Mouse (Mus musculus): ENCODE results near the gene R3hdm4. TPM values are rescaled to one million over a fixed set of nuclear protein-coding genes. Genes with fewer than 3 reads are reported as not detected.

R3hdm4 gene
- polyA plus RNA-seq, 1 experiment from 2014 or later: 293 TPM

GRCm38 (mm10) chr10:79914131-79914947 lies 6.7 kb downstream of the R3hdm4 start:
- WGBS: 65% methylated on average over 9 of the region's 11 CpGs
- H3K9me3 ChIP-seq (replicated peaks; ENCODE audit: control insufficient read depth, low read length, poor library complexity, severe bottlenecking): no peaks in the 10 kb centered on the region
- H3K9ac ChIP-seq (ENCODE audit: low read depth, low read length): peak overlapping the region; percentile 16; the same call in 1 of the 2 replicates
- H3K4me2 ChIP-seq (ENCODE audit: low read length): 0 out of 2 replicates have a peak overlapping the region, but pooled peaks have one; percentile 4
- H3K36me3 ChIP-seq (ENCODE audit: control insufficient read depth, insufficient read depth, low read length): peaks cover 10% of the 10 kb centered on the region; the same call in 1 of the 2 replicates
- H3K27me3 ChIP-seq (ENCODE audit: control insufficient read depth, insufficient read depth, low read depth, low read length): peaks cover 19% of the 10 kb centered on the region
- no peak overlapping the region for H3K4me3 ChIP-seq (ENCODE audit: low read depth, low read length)
- no peak for ATAC-seq
- peaks cover 30% of the 10 kb centered on the region for H3K4me1 ChIP-seq (ENCODE audit: control insufficient read depth, insufficient read depth, low read length)
- H3K27ac ChIP-seq (ENCODE audit: low read length): no peak overlapping the region

- Histone ChIP-seq H3K27me3 (ENCODE audit: control insufficient read depth, insufficient read depth, low read depth, low read length) (no peaks in the 10 kb centered on the region), H3K4me3 (ENCODE audit: low read depth, low read length) (no peak overlapping the region), H3K4me1 (ENCODE audit: control insufficient read depth, insufficient read depth, low read length) (peaks cover 30% of the 10 kb centered on the region), H3K27ac (ENCODE audit: low read length) (no peak overlapping the region), H3K36me3 (ENCODE audit: control insufficient read depth, insufficient read depth, low read length) (peaks cover 10% of the 10 kb centered on the region; the same call in 1 of the 2 replicates), H3K4me2 (ENCODE audit: low read length) (no peak overlapping the region), H3K9ac (ENCODE audit: low read depth, low read length) (no peak overlapping the region), H3K9me3 (replicated peaks; ENCODE audit: control insufficient read depth, low read length, poor library complexity, severe bottlenecking) (no peaks in the 10 kb centered on the region)
- ATAC-seq: no peak
- WGBS: 71% methylated on average over 20 of the region's 20 CpGs
Observed at GRCm38 (mm10) chr10:79912412-79912811, 8.6 kb downstream of the R3hdm4 start.

DNA sequence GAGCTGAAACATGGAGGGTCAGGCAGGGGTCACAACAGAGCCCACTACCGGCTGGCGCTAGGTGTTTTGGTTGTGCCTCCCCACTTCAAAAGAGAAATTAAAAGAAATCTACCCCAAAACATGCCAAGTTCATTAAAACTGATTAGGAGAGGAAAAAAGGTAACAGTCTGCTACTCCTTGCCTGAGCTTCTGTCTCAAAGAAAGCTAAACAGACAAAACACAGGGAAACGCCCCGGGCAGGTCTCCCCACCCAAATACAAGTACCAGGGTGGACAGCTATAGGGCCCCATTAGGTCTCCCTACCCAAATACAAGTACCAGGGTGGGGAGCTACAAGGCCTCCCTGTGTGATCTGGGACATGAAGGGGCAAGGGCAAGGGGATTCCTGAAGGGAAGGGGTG lies 10.5 kb downstream of the R3hdm4 start, which contains the start of gene Gm26602:
TSS of gene Gm26602 (plus strand) at position 301 of the 400 bp plus-strand sequence.
- Histone ChIP-seq H3K36me3 (ENCODE audit: control insufficient read depth, insufficient read depth, low read length) (peaks cover 16% of the 10 kb centered on the region; the same call in 1 of the 2 replicates), H3K4me3 (ENCODE audit: low read depth, low read length) (no peak within 1 kb of the TSS), H3K4me2 (ENCODE audit: low read length) (no peak within 1 kb of the TSS), H3K9ac (ENCODE audit: low read depth, low read length) (no peak within 1 kb of the TSS; the same call in 1 of the 2 replicates), H3K9me3 (replicated peaks; ENCODE audit: control insufficient read depth, low read length, poor library complexity, severe bottlenecking) (no peaks in the 10 kb centered on the region), H3K4me1 (ENCODE audit: control insufficient read depth, insufficient read depth, low read length) (peaks cover 18% of the 10 kb centered on the region), H3K27ac (ENCODE audit: low read length) (peak within 1 kb of the TSS; percentile 99), H3K27me3 (ENCODE audit: control insufficient read depth, insufficient read depth, low read depth, low read length) (no peaks in the 10 kb centered on the region)
- ATAC-seq: no peak
- 97% methylated on average over 4 of the region's 4 CpGs for WGBS

GRCm38 (mm10) chr10:79909092-79909922 lies 11.7 kb downstream of the R3hdm4 start:
- Histone ChIP-seq H3K4me1 (ENCODE audit: control insufficient read depth, insufficient read depth, low read length) (peaks cover 9% of the 10 kb centered on the region; the same call in 1 of the 2 replicates), H3K36me3 (ENCODE audit: control insufficient read depth, insufficient read depth, low read length) (peaks cover 24% of the 10 kb centered on the region; the same call in 1 of the 2 replicates), H3K4me3 (ENCODE audit: low read depth, low read length) (peak overlapping the region; percentile 22), H3K9ac (ENCODE audit: low read depth, low read length) (peak overlapping the region; percentile 60), H3K27ac (ENCODE audit: low read length) (peak overlapping the region; percentile 99), H3K9me3 (replicated peaks; ENCODE audit: control insufficient read depth, low read length, poor library complexity, severe bottlenecking) (no peaks in the 10 kb centered on the region), H3K27me3 (ENCODE audit: control insufficient read depth, insufficient read depth, low read depth, low read length) (no peaks in the 10 kb centered on the region), H3K4me2 (ENCODE audit: low read length) (peak overlapping the region; percentile 42)
- ATAC-seq: peak; percentile 69
- WGBS: 24% methylated on average over 14 of the region's 14 CpGs

- Histone ChIP-seq H3K27me3 (ENCODE audit: control insufficient read depth, insufficient read depth, low read depth, low read length) (no peaks in the 10 kb centered on the region), H3K4me2 (ENCODE audit: low read length) (peak within 1 kb of the TSS; percentile 56), H3K27ac (ENCODE audit: low read length) (peak within 1 kb of the TSS; percentile 99), H3K4me3 (ENCODE audit: low read depth, low read length) (peak within 1 kb of the TSS; percentile 84), H3K9me3 (replicated peaks; ENCODE audit: control insufficient read depth, low read length, poor library complexity, severe bottlenecking) (no peaks in the 10 kb centered on the region), H3K36me3 (ENCODE audit: control insufficient read depth, insufficient read depth, low read length) (peaks cover 24% of the 10 kb centered on the region; the same call in 1 of the 2 replicates), H3K4me1 (ENCODE audit: control insufficient read depth, insufficient read depth, low read length) (peaks cover 5% of the 10 kb centered on the region; the same call in 1 of the 2 replicates), H3K9ac (ENCODE audit: low read depth, low read length) (peak within 1 kb of the TSS; percentile 97)
- peak; percentile 88 for ATAC-seq
- WGBS: 1% methylated on average over 52 of the region's 52 CpGs
Observed at GRCm38 (mm10) chr10:79908167-79909091, 12.6 kb downstream of the R3hdm4 start, which contains the start of gene Med16. Gene Med16 (minus strand): TSS chr10:79908923.

GRCm38 (mm10) chr10:79907415-79907814 lies 13.6 kb downstream of the R3hdm4 start:
- no peak overlapping the region for H3K9ac ChIP-seq (ENCODE audit: low read depth, low read length)
- H3K4me1 ChIP-seq (ENCODE audit: control insufficient read depth, insufficient read depth, low read length): peaks cover 5% of the 10 kb centered on the region; the same call in 1 of the 2 replicates
- H3K36me3 ChIP-seq (ENCODE audit: control insufficient read depth, insufficient read depth, low read length): peaks cover 25% of the 10 kb centered on the region; the same call in 1 of the 2 replicates
- ATAC-seq: no peak
- no peaks in the 10 kb centered on the region for H3K27me3 ChIP-seq (ENCODE audit: control insufficient read depth, insufficient read depth, low read depth, low read length)
- no peak overlapping the region for H3K4me2 ChIP-seq (ENCODE audit: low read length)
- H3K9me3 ChIP-seq (replicated peaks; ENCODE audit: control insufficient read depth, low read length, poor library complexity, severe bottlenecking): no peaks in the 10 kb centered on the region
- WGBS: 94% methylated on average over 10 of the region's 10 CpGs
- H3K27ac ChIP-seq (ENCODE audit: low read length): no peak overlapping the region
- no peak overlapping the region for H3K4me3 ChIP-seq (ENCODE audit: low read depth, low read length)

- Histone ChIP-seq H3K4me1 (ENCODE audit: control insufficient read depth, insufficient read depth, low read length) (peaks cover 5% of the 10 kb centered on the region; the same call in 1 of the 2 replicates), H3K9me3 (replicated peaks; ENCODE audit: control insufficient read depth, low read length, poor library complexity, severe bottlenecking) (no peaks in the 10 kb centered on the region), H3K27me3 (ENCODE audit: control insufficient read depth, insufficient read depth, low read depth, low read length) (no peaks in the 10 kb centered on the region), H3K27ac (ENCODE audit: low read length) (no peak overlapping the region), H3K4me3 (ENCODE audit: low read depth, low read length) (no peak overlapping the region), H3K9ac (ENCODE audit: low read depth, low read length) (no peak overlapping the region), H3K4me2 (ENCODE audit: low read length) (no peak overlapping the region), H3K36me3 (ENCODE audit: control insufficient read depth, insufficient read depth, low read length) (peaks cover 20% of the 10 kb centered on the region; the same call in 1 of the 2 replicates)
- 90% methylated on average over 9 of the region's 9 CpGs for WGBS
- no peak for ATAC-seq
Observed at GRCm38 (mm10) chr10:79906712-79907111, 14.3 kb downstream of the R3hdm4 start.

DNA sequence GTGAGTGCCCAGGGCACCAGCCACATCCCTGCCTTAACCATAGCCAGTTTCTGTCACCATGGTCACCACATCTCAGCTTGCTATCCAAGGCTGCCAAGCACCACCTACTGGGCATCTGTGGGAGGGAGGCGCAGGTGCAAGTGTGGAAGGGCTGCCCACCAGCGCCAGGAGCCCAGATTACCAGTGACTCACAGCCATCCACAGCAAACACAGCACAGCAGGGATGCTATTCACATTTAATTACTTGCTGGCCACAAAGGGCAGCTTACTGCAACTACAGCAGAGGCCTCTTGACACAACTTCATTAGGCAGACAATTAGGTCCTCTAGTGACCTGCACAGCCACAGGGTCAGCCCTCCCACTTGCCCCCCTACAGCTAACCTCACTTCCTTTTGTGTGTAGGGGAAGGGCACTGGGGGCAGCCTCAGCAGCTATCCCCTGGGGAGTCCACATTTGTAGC lies 20.0 kb downstream of the R3hdm4 start:
- WGBS: 14% methylated on average over 2 of the region's 2 CpGs
- Histone ChIP-seq H3K4me2 (ENCODE audit: low read length) (no peak overlapping the region), H3K27me3 (ENCODE audit: control insufficient read depth, insufficient read depth, low read depth, low read length) (no peaks in the 10 kb centered on the region), H3K4me3 (ENCODE audit: low read depth, low read length) (no peak overlapping the region), H3K9ac (ENCODE audit: low read depth, low read length) (no peak overlapping the region), H3K36me3 (ENCODE audit: control insufficient read depth, insufficient read depth, low read length) (peaks cover 26% of the 10 kb centered on the region), H3K9me3 (replicated peaks; ENCODE audit: control insufficient read depth, low read length, poor library complexity, severe bottlenecking) (no peaks in the 10 kb centered on the region), H3K27ac (ENCODE audit: low read length) (peak overlapping the region; percentile 55; the same call in 1 of the 2 replicates), H3K4me1 (ENCODE audit: control insufficient read depth, insufficient read depth, low read length) (no peaks in the 10 kb centered on the region)
- ATAC-seq: peak; percentile 55

All from midbrain, embryonic 16.5 days (tissue).